Mouse (Mus musculus) kidney, adult 10 weeks (tissue): ENCODE results near the gene Slc7a6os. TPM values are rescaled to one million over a fixed set of nuclear protein-coding genes. Genes with fewer than 3 reads are reported as not detected.

Experiments
- polyA plus RNA-seq: library from polyadenylated mRNA; stranded (reverse); fragments of 350-450 nt; fragmentation: Illumina TruSeq; extraction: RNeasy Lipid Tissue Mini Kit (QIAGEN cat#74804); gene quantifications from one replicate; pipeline ENCODE4 v1.2.3, GENCODE M21; 2014; ENCODE audit warnings: low read depth, low replicate concordance

Slc7a6os gene
- polyA plus RNA-seq: 29.7 TPM

GRCm38 (mm10) chr8:106210821-106211345 is at the start of gene Slc7a6os, which contains the start of gene Prmt7:
Slc7a6os (minus strand) TSS chr8:106210935.
Prmt7 (plus strand) TSS chr8:106210936.

GRCm38 (mm10) chr8:106168356-106169016 is 42.2 kb downstream of the Slc7a6os start, which contains the start of gene Slc7a6:
Slc7a6 (plus strand) TSS chr8:106168857.

Other genes starting within 250 kb of the Slc7a6os start
- gene Slc12a4, start 244.8 kb downstream of the Slc7a6os start, polyA plus RNA-seq: 1.4 TPM
- gene Dpep3, start 231.5 kb downstream of the Slc7a6os start, polyA plus RNA-seq: not detected
- 2.1 TPM for gene Dus2, start 219.6 kb downstream of the Slc7a6os start, polyA plus RNA-seq
- gene Dpep2nb, start 205.0 kb downstream of the Slc7a6os start, polyA plus RNA-seq: not detected
- gene Ddx28, start 199.1 kb downstream of the Slc7a6os start, polyA plus RNA-seq: 2.9 TPM
- 48.4 TPM for gene Nfatc3, start 152.1 kb downstream of the Slc7a6os start, polyA plus RNA-seq
- 6.5 TPM for gene Esrp2, start 74.0 kb downstream of the Slc7a6os start, polyA plus RNA-seq
- gene Pla2g15, start 60.5 kb downstream of the Slc7a6os start, polyA plus RNA-seq: 2.9 TPM
- 5.2 TPM for gene Slc7a6, start 42.1 kb downstream of the Slc7a6os start, polyA plus RNA-seq
- gene Prmt7, start within 50 bp of the Slc7a6os start, polyA plus RNA-seq: 5.5 TPM
- not detected for gene Smpd3, start 127.1 kb upstream of the Slc7a6os start, polyA plus RNA-seq
- 3.6 TPM for gene Zfp90, start 204.4 kb upstream of the Slc7a6os start, polyA plus RNA-seq